Mouse (Mus musculus) kidney, embryonic 14.5 days (tissue): ENCODE measurements around the gene Tmem265. TPM values are rescaled to one million over a fixed set of nuclear protein-coding genes. Genes with fewer than 3 reads are reported as not detected.

Experiments used
- ATAC-seq: fragments of 200-750 bp; cut with Nextera tagmentation; 2 replicates; pipeline ENCODE4 v1.8.0; 2017; ENCODE audit warnings: moderate number of reproducible peaks, mild to moderate bottlenecking, moderate TSS enrichment, moderate library complexity; ENCODE audit not compliant: low FRiP score, low TSS enrichment
- H3K27ac ChIP-seq: fragments of 300-500 bp; sonication (generic); 2 replicates; pipeline ENCODE4 v1.5.1; 2014; ENCODE audit warnings: low read depth, mild to moderate bottlenecking, low read length, moderate library complexity, mixed read lengths
- H3K27me3 ChIP-seq: fragments of 300-500 bp; sonication (generic); 2 replicates; pipeline ENCODE4 v1.6.1; 2014; ENCODE audit warnings: mild to moderate bottlenecking, low read length; ENCODE audit not compliant: control insufficient read depth, insufficient read depth
- H3K36me3 ChIP-seq: fragments of 300-500 bp; sonication (generic); 2 replicates; pipeline ENCODE4 v1.6.1; 2014; ENCODE audit warnings: low read length, mixed read lengths; ENCODE audit not compliant: control insufficient read depth, insufficient read depth
- H3K4me1 ChIP-seq: fragments of 300-500 bp; sonication (generic); 2 replicates; pipeline ENCODE4 v1.6.1; 2014; ENCODE audit warnings: low read length, mixed read lengths; ENCODE audit not compliant: control insufficient read depth, insufficient read depth
- H3K4me2 ChIP-seq: fragments of 300-500 bp; sonication (generic); replicated peaks from 2 replicates; pipeline ENCODE4 v1.6.1; 2014; ENCODE audit warnings: low read depth, mild to moderate bottlenecking, low read length
- H3K4me3 ChIP-seq: fragments of 300-500 bp; sonication (generic); 2 replicates; pipeline ENCODE4 v1.5.1; 2014; ENCODE audit warnings: mild to moderate bottlenecking, low read length
- H3K9ac ChIP-seq: fragments of 300-500 bp; sonication (generic); 2 replicates; pipeline ENCODE4 v1.6.1; 2014; ENCODE audit warnings: low read depth, mild to moderate bottlenecking, low read length, moderate library complexity
- H3K9me3 ChIP-seq: fragments of 300-500 bp; sonication (generic); 2 replicates; pipeline ENCODE4 v1.6.1; 2016; ENCODE audit warnings: low read length; ENCODE audit not compliant: control insufficient read depth
- WGBS: fragments of 180-500 bp; shearing (Covaris S2); extraction: QIAGEN DNeasy Blood & Tissue Kit; methylation state at CpG from one replicate; pipeline ENCODE4 v1.1.7; 2014; 5-methylcytosine and 5-hydroxymethylcytosine counted together
- polyA plus RNA-seq: library from polyadenylated mRNA; unstranded; fragments of >200 nt; fragmentation: Nextera tagmentation; extraction: Ambion mirVana; gene quantifications from 2 replicates; pipeline ENCODE4 v1.2.1, GENCODE M21; 2014

Tmem265 gene
- polyA plus RNA-seq, 1 experiment from 2014 or later: 6.3 TPM

DNA sequence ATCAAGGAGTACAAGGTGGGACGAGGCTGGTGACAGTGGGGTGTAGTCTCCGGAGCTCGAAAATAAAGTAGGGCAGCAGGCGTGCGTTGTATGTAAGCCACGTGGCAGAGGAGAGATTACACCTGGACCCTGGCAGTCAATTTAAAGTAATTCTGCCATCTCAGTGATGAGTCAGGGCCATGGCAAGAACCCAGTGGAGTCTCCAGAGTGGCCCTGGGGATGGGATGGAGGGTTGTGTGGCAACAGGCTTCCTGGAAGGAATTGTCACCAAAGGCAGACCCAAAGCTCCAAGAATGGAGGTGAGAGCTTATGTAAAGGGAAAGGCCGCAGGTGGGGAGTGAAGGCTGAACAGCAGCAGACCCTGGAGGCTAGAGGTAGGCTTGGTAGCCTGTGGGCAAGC lies 39.4 kb downstream of the Tmem265 start:
- 94% methylated on average over 7 of the region's 7 CpGs for WGBS
- Histone ChIP-seq H3K4me1 (no peaks in the 10 kb centered on the region), H3K36me3 (peaks cover 84% of the 10 kb centered on the region), H3K9ac (no peak overlapping the region), H3K27me3 (no peaks in the 10 kb centered on the region), H3K27ac (no peak overlapping the region), H3K4me3 (no peak overlapping the region), H3K9me3 (no peaks in the 10 kb centered on the region), H3K4me2 (no peak overlapping the region)
- ATAC-seq: no peak

- H3K4me3 ChIP-seq: no peak overlapping the region
- no peaks in the 10 kb centered on the region for H3K9me3 ChIP-seq
- no peak overlapping the region for H3K27ac ChIP-seq
- no peaks in the 10 kb centered on the region for H3K4me1 ChIP-seq
- WGBS: 86% methylated on average over 4 of the region's 4 CpGs
- H3K9ac ChIP-seq: no peak overlapping the region
- H3K4me2 ChIP-seq: no peak overlapping the region
- ATAC-seq: no peak
- no peaks in the 10 kb centered on the region for H3K27me3 ChIP-seq
- peaks cover 76% of the 10 kb centered on the region for H3K36me3 ChIP-seq
Observed at GRCm38 (mm10) chr7:127601735-127602134, 40.5 kb downstream of the Tmem265 start.

DNA sequence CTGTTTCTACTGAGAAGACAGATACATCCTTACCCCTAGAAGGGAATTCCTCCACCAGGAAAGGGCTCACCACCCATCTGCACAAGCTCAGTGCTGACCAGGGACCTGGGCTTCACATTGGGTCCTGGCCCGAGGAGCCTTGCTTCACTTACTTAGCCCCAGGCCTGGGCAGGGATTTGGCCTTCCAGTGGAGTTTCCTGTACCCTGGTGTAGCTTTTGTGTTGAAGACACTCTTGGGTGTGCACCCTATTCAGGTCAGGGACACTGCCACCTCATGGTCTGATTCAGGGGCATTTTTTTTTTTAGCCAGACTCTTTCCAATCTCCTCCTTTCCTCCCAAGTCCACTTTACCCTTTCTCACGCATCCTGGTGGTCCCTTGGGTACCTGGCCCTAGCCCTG lies 41.7 kb downstream of the Tmem265 start:
- H3K4me2 ChIP-seq: no peak overlapping the region
- no peaks in the 10 kb centered on the region for H3K4me1 ChIP-seq
- no peaks in the 10 kb centered on the region for H3K27me3 ChIP-seq
- ATAC-seq: no peak
- no peak overlapping the region for H3K27ac ChIP-seq
- no peak overlapping the region for H3K9ac ChIP-seq
- peaks cover 74% of the 10 kb centered on the region for H3K36me3 ChIP-seq
- no peaks in the 10 kb centered on the region for H3K9me3 ChIP-seq
- H3K4me3 ChIP-seq: no peak overlapping the region
- WGBS: 87% methylated on average over 2 of the region's 2 CpGs

DNA sequence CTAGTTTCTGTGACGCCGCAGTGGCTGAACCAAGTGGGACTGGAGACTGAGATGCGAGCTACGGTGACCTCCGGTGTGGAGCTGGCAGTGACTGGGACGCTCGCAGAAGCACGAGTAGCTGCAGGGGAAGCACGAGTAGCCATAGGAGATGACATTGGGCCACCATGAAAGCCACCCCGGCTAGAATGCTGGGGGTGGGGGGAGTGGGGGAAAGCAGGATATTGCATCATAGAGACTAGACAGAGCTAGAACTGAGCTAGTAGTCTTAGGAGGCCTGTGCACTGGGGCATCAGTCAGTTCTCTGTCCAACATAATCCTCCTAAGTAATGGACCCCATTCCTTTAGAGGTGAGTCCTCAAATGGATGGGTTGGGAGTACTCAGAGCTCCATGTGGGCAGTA lies 43.1 kb downstream of the Tmem265 start:
- peaks cover 73% of the 10 kb centered on the region for H3K36me3 ChIP-seq
- H3K4me3 ChIP-seq: no peak overlapping the region
- H3K27me3 ChIP-seq: no peaks in the 10 kb centered on the region
- WGBS: 92% methylated on average over 10 of the region's 10 CpGs
- H3K27ac ChIP-seq: no peak overlapping the region
- H3K9me3 ChIP-seq: no peaks in the 10 kb centered on the region
- no peak; the same call in 1 of the 2 replicates for ATAC-seq
- H3K9ac ChIP-seq: no peak overlapping the region
- no peak overlapping the region for H3K4me2 ChIP-seq
- H3K4me1 ChIP-seq: no peaks in the 10 kb centered on the region

GRCm38 (mm10) chr7:127607150-127607549 lies 46.0 kb downstream of the Tmem265 start:
- no peaks in the 10 kb centered on the region for H3K9me3 ChIP-seq
- H3K36me3 ChIP-seq: peaks cover 73% of the 10 kb centered on the region
- no peak overlapping the region for H3K4me3 ChIP-seq
- no peak overlapping the region for H3K9ac ChIP-seq
- no peak overlapping the region for H3K27ac ChIP-seq
- no peaks in the 10 kb centered on the region for H3K4me1 ChIP-seq
- no peak for ATAC-seq
- H3K4me2 ChIP-seq: no peak overlapping the region
- WGBS: 88% methylated on average over 6 of the region's 6 CpGs
- no peaks in the 10 kb centered on the region for H3K27me3 ChIP-seq

- Histone ChIP-seq H3K27me3 (no peaks in the 10 kb centered on the region), H3K36me3 (peaks cover 60% of the 10 kb centered on the region), H3K4me1 (peaks cover 14% of the 10 kb centered on the region), H3K9ac (no peak overlapping the region), H3K4me2 (no peak overlapping the region), H3K9me3 (no peaks in the 10 kb centered on the region), H3K4me3 (no peak overlapping the region), H3K27ac (no peak overlapping the region)
- no peak for ATAC-seq
- WGBS: 96% methylated on average over 29 of the region's 29 CpGs
Observed at GRCm38 (mm10) chr7:127611011-127611410, 49.8 kb downstream of the Tmem265 start.

DNA sequence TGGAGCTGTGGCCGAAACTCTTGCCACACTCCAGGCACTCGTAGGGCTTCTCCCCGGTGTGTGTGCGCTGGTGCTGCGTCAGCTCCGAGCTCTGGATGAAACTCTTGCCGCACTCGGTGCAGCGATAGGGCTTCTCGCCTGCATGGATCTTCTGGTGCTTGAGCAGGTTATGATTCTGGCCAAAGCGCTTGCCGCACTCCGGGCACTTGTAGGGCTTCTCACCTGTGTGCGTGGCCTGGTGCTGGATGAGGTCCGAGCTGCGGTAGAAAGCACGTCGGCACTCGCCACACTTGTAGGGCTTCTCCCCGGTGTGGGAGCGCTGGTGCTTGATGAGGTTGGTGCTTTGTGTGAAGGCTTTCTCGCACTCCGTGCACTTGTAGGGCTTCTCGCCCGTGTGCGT lies 50.4 kb downstream of the Tmem265 start:
- Histone ChIP-seq H3K9ac (no peak overlapping the region), H3K4me1 (peaks cover 14% of the 10 kb centered on the region), H3K4me3 (no peak overlapping the region), H3K36me3 (peaks cover 59% of the 10 kb centered on the region), H3K4me2 (no peak overlapping the region), H3K27ac (no peak overlapping the region), H3K27me3 (no peaks in the 10 kb centered on the region), H3K9me3 (no peaks in the 10 kb centered on the region)
- 96% methylated on average over 26 of the region's 26 CpGs for WGBS
- no peak for ATAC-seq

DNA sequence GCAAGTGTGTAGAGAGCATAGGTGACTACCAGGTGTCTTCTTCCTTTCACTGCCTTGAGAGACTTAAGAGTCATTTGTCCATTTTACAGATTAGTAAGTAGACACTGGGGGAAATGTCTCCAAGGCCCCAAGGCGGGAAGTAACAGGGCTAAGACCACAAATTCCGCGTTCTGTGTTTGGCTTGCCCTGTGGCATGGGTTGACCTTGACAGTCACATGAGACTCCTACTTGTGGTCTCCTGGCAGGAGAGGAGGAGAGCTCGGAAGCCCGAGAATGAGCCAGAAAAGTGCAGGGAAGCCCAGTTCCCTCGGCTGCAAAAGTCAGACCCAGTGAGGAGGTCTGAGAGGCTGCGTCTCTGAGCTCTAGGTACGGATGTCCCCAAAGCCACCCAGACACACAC lies 52.3 kb downstream of the Tmem265 start:
- Histone ChIP-seq H3K4me1 (peaks cover 14% of the 10 kb centered on the region), H3K4me3 (peak overlapping the region; percentile 99; the same call in 1 of the 2 replicates), H3K9me3 (0 out of 2 replicates have a peak, but pooled peaks cover 2% of the 10 kb centered on the region), H3K27ac (no peak overlapping the region), H3K4me2 (peak overlapping the region; percentile 81; the same call in 1 of the 2 replicates), H3K9ac (peak overlapping the region; percentile 98; the same call in 1 of the 2 replicates), H3K36me3 (peaks cover 42% of the 10 kb centered on the region), H3K27me3 (no peaks in the 10 kb centered on the region)
- 77% methylated on average over 8 of the region's 8 CpGs for WGBS
- no peak for ATAC-seq

DNA sequence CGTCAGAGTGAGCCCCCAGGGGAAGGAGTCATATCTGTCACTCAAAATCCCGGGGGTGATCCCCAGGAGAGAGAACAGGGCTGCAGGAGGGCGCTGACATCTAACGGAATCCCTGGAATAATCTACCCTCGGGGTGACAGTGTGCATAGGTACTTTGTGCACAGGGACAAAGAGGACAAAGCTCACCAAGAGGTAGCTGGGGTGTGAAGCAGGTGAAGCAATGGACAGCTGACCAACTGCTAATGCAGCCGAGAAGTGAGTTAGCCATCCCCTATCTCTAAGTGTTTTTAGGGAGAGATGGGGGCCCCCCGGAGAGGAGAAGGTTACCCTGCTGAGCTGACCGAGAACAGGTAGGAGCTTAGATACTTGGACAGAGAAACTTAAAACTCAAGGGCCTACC lies 52.9 kb downstream of the Tmem265 start:
- Histone ChIP-seq H3K9me3 (0 out of 2 replicates have a peak, but pooled peaks cover 2% of the 10 kb centered on the region), H3K36me3 (peaks cover 36% of the 10 kb centered on the region), H3K27me3 (no peaks in the 10 kb centered on the region), H3K27ac (no peak overlapping the region), H3K4me3 (peak overlapping the region; percentile 99), H3K4me1 (peaks cover 14% of the 10 kb centered on the region), H3K4me2 (peak overlapping the region; percentile 81), H3K9ac (peak overlapping the region; percentile 98)
- ATAC-seq: no peak
- WGBS: 24% methylated on average over 8 of the region's 8 CpGs
